Mouse (Mus musculus): ENCODE data around the gene Tnks2. TPM values are rescaled to one million over a fixed set of nuclear protein-coding genes. Genes with fewer than 3 reads are reported as not detected.

The Tnks2 gene
- polyA plus RNA-seq, 1 experiment from 2014 or later: 27.9 TPM

GRCm38 (mm10) chr19:36940064-36940463 lies 106.0 kb downstream of the Tnks2 start:
- H3K27ac ChIP-seq: no peak overlapping the region
- H3K4me3 ChIP-seq: no peak overlapping the region
- peaks cover 3% of the 10 kb centered on the region for H3K4me1 ChIP-seq (replicated peaks)
- H3K9ac ChIP-seq: no peak overlapping the region
- WGBS: 91% methylated on average over 1 of the region's 1 CpGs
- H3K36me3 ChIP-seq: 0 out of 2 replicates have a peak, but pooled peaks cover 2% of the 10 kb centered on the region
- no peak for ATAC-seq (replicated peaks; ENCODE audit: insufficient number of reproducible peaks, insufficient read depth, low FRiP score, low read depth)
- H3K4me2 ChIP-seq: no peak overlapping the region
- H3K9me3 ChIP-seq (replicated peaks): no peaks in the 10 kb centered on the region
- no peaks in the 10 kb centered on the region for H3K27me3 ChIP-seq

Other genes with a start within 250 kb of the Tnks2 start
- gene Ppp1r3c, start 97.6 kb upstream of the Tnks2 start, polyA plus RNA-seq (2015; fragmentation: Nextera tagmentation; extraction: Ambion mirVana): 82.2 and 93.0 TPM in 2 replicates
- 4.4 TPM in 2 replicates for gene Fgfbp3, start 85.4 kb downstream of the Tnks2 start, polyA plus RNA-seq (2015; fragmentation: Nextera tagmentation; extraction: Ambion mirVana)
- 5.6 and 7.2 TPM in 2 replicates for gene Btaf1, start 91.8 kb downstream of the Tnks2 start, polyA plus RNA-seq (2015; fragmentation: Nextera tagmentation; extraction: Ambion mirVana)

Data from heart, embryonic 15.5 days (tissue).